Mouse (Mus musculus) G1E (cell line): ENCODE results near the gene Wee1. TPM values are rescaled to one million over a fixed set of nuclear protein-coding genes. Genes with fewer than 3 reads are reported as not detected.
"Not testable (repeated sequence)": the region's sequence is repeated elsewhere in the genome, so short reads cannot be mapped to it uniquely, and the experiment has no call there.

Source experiments
- ATAC-seq: 2 replicates; pipeline ENCODE4 v1.8.0; 2016; ENCODE audit warnings: mild to moderate bottlenecking; ENCODE audit not compliant: insufficient number of reproducible peaks, poor library complexity, low FRiP score, severe bottlenecking; ENCODE audit errors: extremely low read depth
- DNase-seq: peaks from one replicate; pipeline ENCODE4 v3.0.0; 2012; ENCODE audit warnings: low spot score
- H3K27me3 ChIP-seq: 2 replicates; pipeline ENCODE4 v1.6.1; 2012; ENCODE audit warnings: mild to moderate bottlenecking, low read length, inconsistent platforms; ENCODE audit not compliant: insufficient read depth
- H3K36me3 ChIP-seq: replicated peaks from 2 replicates; pipeline ENCODE3; 2012; ENCODE audit warnings: mild to moderate bottlenecking, inconsistent platforms
- H3K4me1 ChIP-seq: 2 replicates; pipeline ENCODE4 v1.6.1; 2012; ENCODE audit warnings: low read depth, low read length, inconsistent platforms, mixed read lengths; ENCODE audit not compliant: insufficient read depth
- H3K4me3 ChIP-seq: 2 replicates; pipeline ENCODE4 v1.5.1; 2012; ENCODE audit warnings: low read depth, mild to moderate bottlenecking, inconsistent platforms, low read length, moderate library complexity, mixed read lengths
- H3K9me3 ChIP-seq: replicated peaks from 2 replicates; pipeline ENCODE4 v1.6.1; 2012; ENCODE audit warnings: inconsistent platforms
- CTCF ChIP-seq: IDR thresholded peaks from 2 replicates; pipeline ENCODE4 v1.5.1; 2012; ENCODE audit warnings: low read depth, low read length, inconsistent platforms, mixed read lengths
- GATA1 ChIP-seq: IDR thresholded peaks from 2 replicates; pipeline ENCODE4 v1.6.1; 2012; ENCODE audit warnings: borderline replicate concordance, low read length, inconsistent platforms, mixed read lengths
- GATA2 ChIP-seq: IDR thresholded peaks from 2 replicates; pipeline ENCODE4 v1.6.1; 2012; ENCODE audit warnings: low read depth, low read length, inconsistent platforms, borderline replicate concordance
- POLR2AphosphoS5 ChIP-seq: IDR thresholded peaks from 2 replicates; pipeline ENCODE4 v1.6.1; 2012; ENCODE audit warnings: low read depth, low read length, inconsistent platforms; ENCODE audit not compliant: insufficient replicate concordance
- TAL1 ChIP-seq: conservative IDR thresholded peaks from 2 replicates; pipeline ENCODE4 v1.6.1; 2012; ENCODE audit warnings: low read depth, low read length, inconsistent platforms, mixed read lengths
- polyA plus RNA-seq: library from polyadenylated mRNA; stranded (reverse); fragments of >175 nt; gene quantifications from 2 replicates; pipeline ENCODE4 v1.2.3, GENCODE M21; 2012
- total RNA-seq, 2 experiments: library from RNA; stranded (forward) in 1 of 2; stranded (reverse) in 1 of 2; fragments of 200-1000 nt in 1 of 2; fragments of >200 nt in 1 of 2; fragmentation: Nextera tagmentation in 1 of 2; gene quantifications; 2 replicates each; pipeline ENCODE4 v1.2.3; 2014 to 2017

The Wee1 gene
- total and polyA plus RNA-seq, 3 experiments = 21.3 to 82.1 (median 32.7) TPM

DNA sequence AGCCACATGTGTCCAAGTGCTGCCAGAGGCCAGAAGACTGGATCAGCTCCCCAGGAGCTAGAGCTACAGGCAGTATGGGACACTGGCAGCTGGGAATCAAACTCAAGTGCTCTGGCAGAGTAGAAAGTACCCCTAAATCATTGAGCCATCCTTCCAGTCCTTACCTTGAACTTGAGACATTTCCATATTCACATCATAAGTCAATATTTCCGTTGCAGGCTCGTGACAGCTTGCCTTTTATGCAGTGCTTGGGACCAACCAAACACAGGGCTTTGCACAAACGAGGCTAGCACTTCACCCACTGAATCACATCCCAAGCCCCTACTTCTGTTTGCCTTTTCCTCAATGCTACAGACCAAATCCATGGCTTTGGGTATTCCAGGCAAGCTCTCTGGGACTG is 36.2 kb downstream of the Wee1 start:
- Histone ChIP-seq H3K9me3 (no peaks in the 10 kb centered on the region), H3K4me1 (peaks cover 38% of the 10 kb centered on the region), H3K27me3 (no peaks in the 10 kb centered on the region; the same call in 1 of the 2 replicates), H3K36me3 (no peaks in the 10 kb centered on the region), H3K4me3 (no peak overlapping the region)
- DNase-seq (no peak), ATAC-seq (no peak)
- TF ChIP-seq CTCF = no peak
- no peak for TF ChIP-seq GATA1
- no peak for TF ChIP-seq GATA2
- TF ChIP-seq TAL1 = no peak
- no peak for TF ChIP-seq POLR2AphosphoS5

DNA sequence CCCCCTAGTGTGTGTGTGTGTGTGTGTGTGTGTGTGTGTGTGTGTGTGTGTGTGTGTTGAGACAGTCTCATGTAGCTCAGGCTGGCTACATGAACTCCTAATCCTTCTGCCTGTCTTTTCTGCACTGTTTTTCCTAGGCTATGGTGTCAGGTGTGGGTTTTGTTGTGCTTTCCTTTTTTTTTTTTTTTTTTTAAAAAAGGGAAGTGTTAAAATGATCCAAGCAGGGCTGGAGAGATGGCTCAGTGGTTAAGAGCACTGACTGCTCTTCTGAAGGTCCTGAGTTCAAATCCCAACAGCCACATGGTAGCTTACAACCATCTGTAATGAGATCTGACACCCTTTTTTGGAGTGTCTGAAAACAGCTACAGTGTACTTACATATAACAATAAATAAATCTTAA is 38.3 kb downstream of the Wee1 start:
- not testable (repeated sequence) for ATAC-seq, H3K9me3 ChIP-seq, H3K4me3 ChIP-seq, DNase-seq, H3K27me3 ChIP-seq, H3K36me3 ChIP-seq
- peaks cover 54% of the 10 kb centered on the region for H3K4me1 ChIP-seq

DNA sequence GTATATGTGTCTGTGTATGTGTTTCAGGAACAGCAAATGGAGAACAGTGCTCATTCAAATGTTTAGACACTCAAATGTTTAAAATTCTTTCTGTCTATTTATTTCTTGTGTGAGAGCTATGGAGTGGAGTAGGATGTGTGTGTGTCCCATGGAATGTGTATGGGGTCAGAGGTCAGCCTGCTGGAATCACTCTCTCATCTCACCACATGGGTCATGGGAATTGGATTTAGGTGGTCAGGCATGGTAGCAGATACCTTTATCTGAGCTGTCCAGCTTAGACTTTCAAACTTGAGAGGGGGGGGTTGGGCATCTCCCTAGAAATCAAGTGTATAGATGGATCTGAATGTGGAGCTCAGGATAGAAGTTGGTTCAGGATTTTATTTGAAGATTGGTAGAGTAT is 38.8 kb downstream of the Wee1 start:
- H3K4me1 ChIP-seq = peaks cover 54% of the 10 kb centered on the region
- ATAC-seq = no peak

DNA sequence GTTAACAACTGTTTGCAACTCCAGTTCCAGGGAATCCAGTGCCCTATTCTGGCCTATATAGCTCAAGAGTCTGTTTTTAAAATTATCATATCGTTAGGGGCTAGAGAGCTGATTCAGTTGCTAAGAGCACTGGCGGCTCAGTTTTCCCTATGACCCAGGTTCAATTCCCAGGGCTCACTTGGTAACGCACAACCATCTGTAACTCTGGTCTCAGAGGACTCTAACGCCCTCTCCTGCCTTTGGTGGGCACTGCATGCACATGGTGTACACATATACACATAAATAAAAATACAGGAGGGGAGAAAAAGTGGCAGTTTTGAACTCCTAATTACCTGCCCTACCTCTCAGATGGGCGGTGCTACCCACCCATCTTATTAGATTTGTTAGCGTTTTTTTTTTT is 41.2 kb downstream of the Wee1 start:
- Histone ChIP-seq H3K9me3 (no peaks in the 10 kb centered on the region), H3K36me3 (no peaks in the 10 kb centered on the region), H3K4me3 (no peak overlapping the region), H3K4me1 (peaks cover 33% of the 10 kb centered on the region), H3K27me3 (no peaks in the 10 kb centered on the region)
- DNase-seq (no peak), ATAC-seq (no peak)
- TF ChIP-seq GATA2 (no peak), GATA1 (no peak), CTCF (no peak), TAL1 (no peak), POLR2AphosphoS5 (no peak)

More for the DNA sequence above, 38.8 kb downstream of the Wee1 start:
- Histone ChIP-seq H3K36me3 (no peaks in the 10 kb centered on the region), H3K9me3 (no peaks in the 10 kb centered on the region), H3K4me3 (no peak overlapping the region), H3K27me3 (no peaks in the 10 kb centered on the region)
- TF ChIP-seq TAL1 (no peak), CTCF (no peak), POLR2AphosphoS5 (no peak), GATA1 (no peak), GATA2 (no peak)
- DNase-seq = no peak

DNA sequence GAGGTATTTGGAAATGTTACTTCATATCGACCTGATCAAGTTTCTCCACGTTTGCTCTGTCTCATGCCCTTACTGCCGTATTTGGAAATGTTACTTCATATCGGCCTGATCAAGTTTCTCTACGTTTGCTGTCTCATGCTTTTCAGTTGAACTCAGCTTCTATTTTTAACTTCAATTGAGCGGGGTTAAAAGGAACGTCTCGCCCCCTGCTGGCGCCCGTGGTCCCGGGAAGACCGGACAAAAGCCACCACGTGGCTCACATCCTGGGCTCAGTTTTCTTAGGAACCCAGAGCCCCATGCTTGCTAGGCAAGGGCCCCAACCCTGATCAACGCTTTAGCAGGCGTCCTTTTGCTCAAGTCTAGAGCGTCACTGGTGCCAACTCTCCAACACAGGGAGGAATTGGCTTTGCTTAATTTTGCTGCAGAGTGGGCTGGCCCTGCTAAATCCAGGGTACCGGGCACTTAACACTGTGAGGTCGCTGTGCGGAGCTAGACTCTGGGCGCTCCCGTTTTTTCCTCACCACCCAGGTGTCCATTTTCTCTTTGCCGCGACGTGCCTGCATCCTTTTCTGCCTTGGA is 42.3 kb downstream of the Wee1 start:
- H3K4me1 ChIP-seq = peaks cover 27% of the 10 kb centered on the region
- H3K9me3 ChIP-seq = no peaks in the 10 kb centered on the region
- peak overlapping the region; percentile 71 for H3K4me3 ChIP-seq
- peak; percentile 64 for ATAC-seq
- H3K27me3 ChIP-seq = no peaks in the 10 kb centered on the region
- DNase-seq = peak; percentile 79
- H3K36me3 ChIP-seq = no peaks in the 10 kb centered on the region
- no peak; the same call in 1 of the 2 replicates for TF ChIP-seq CTCF
- no peak for TF ChIP-seq POLR2AphosphoS5
- no peak for TF ChIP-seq GATA1
- TF ChIP-seq TAL1 = no peak
- no peak for TF ChIP-seq GATA2

DNA sequence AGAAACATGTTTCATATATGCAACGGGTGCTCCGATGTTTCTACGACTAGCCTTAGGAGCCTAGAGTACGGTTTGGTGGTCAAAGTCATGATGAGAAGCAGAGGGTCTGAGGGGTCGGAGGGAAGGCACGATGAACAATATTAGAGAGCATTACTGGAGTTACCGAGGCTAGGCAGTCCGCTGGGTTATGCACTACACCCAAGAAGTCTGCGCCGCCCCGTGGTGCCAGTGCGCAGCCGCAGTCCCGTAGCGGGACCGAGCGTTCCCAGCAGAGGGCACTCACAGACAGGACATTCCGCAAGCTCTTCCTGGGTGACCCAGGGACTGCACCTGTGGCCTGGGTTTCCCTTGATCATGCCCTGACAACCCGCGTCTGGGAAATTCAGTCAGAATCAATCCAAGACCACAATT is 42.9 kb downstream of the Wee1 start:
- ATAC-seq (peak; percentile 88), DNase-seq (peak; percentile 81)
- TF ChIP-seq CTCF = peak; percentile 73
- no peak for TF ChIP-seq TAL1
- Histone ChIP-seq H3K27me3 (no peaks in the 10 kb centered on the region), H3K9me3 (no peaks in the 10 kb centered on the region), H3K4me3 (peak overlapping the region; percentile 71), H3K36me3 (no peaks in the 10 kb centered on the region), H3K4me1 (peaks cover 25% of the 10 kb centered on the region)

DNA sequence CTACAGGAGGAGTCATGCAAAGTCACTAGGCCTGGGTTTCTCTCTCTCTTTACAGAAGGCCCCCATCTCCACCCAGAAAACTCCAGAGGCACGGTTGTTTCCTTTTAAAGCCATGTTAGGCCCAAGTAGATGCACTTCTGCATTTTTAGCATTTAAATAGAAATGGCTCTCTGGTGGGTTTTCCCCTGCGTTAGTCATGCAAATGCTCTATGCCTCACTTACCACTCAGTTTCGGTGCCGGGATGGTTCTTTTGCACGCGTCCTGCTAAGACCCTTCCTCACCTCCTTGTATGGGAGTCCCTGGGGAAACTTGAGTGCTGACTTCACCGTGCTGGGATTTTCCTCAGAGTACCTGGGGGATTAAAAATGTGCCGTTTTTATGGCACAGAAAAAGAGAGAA is 44.4 kb downstream of the Wee1 start:
- ATAC-seq (no peak), DNase-seq (no peak)
- no peak overlapping the region for H3K4me3 ChIP-seq
- no peaks in the 10 kb centered on the region for H3K9me3 ChIP-seq
- TF ChIP-seq POLR2AphosphoS5 = no peak
- no peak for TF ChIP-seq TAL1
- H3K27me3 ChIP-seq = no peaks in the 10 kb centered on the region
- no peaks in the 10 kb centered on the region for H3K36me3 ChIP-seq
- H3K4me1 ChIP-seq = peaks cover 25% of the 10 kb centered on the region
